Mouse (Mus musculus): Measurements from ENCODE around the gene Sntb2. TPM values are rescaled to one million over a fixed set of nuclear protein-coding genes. Genes with fewer than 3 reads are reported as not detected.
A peak's percentile ranks its signal among the peaks of the same experiment; 100 is the strongest.
"Not testable (repeated sequence)": the region's sequence is repeated elsewhere in the genome, so short reads cannot be mapped to it uniquely, and the experiment has no call there.

The Sntb2 gene
- polyA plus RNA-seq, 1 experiment from 2014 or later, result 11.8 TPM

DNA sequence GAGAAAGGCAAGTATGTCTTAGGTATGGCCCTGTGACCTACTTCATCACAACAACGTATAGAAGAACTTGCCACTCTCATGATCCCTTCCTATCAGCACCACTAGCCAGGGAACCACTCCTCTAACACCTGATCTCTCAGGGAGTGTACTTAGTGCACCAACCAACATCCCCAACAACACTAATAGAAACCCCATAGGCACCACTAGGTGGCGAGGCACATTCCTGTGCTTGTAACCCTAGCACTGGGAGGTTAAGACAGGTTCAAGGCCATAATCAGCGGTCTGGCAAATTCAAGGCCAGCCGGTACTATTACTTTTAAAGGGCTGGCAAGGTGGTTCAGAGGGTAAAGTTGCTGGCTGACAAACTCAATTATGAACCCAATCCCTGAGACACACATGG is 8.3 kb upstream of the Sntb2 start:
- Histone ChIP-seq H3K4me3 (replicated peaks; ENCODE audit: low read length) (no peak overlapping the region), H3K36me3 (ENCODE audit: control insufficient read depth, insufficient read depth, low read length) (0 out of 2 replicates have a peak, but pooled peaks cover 7% of the 10 kb centered on the region), H3K9me3 (replicated peaks; ENCODE audit: control insufficient read depth, low read length) (no peaks in the 10 kb centered on the region), H3K27ac (ENCODE audit: low read length) (no peak overlapping the region), H3K4me2 (ENCODE audit: low read depth, low read length) (no peak overlapping the region), H3K27me3 (ENCODE audit: control insufficient read depth, insufficient read depth, low read length) (no peaks in the 10 kb centered on the region), H3K4me1 (ENCODE audit: control insufficient read depth, insufficient read depth, low read length) (peaks cover 17% of the 10 kb centered on the region), H3K9ac (ENCODE audit: low read length) (no peak overlapping the region)
- 56% methylated on average over 4 of the region's 4 CpGs for WGBS
- ATAC-seq (ENCODE audit: insufficient read depth, low FRiP score), result peak; percentile 11; the same call in 1 of the 2 replicates

DNA sequence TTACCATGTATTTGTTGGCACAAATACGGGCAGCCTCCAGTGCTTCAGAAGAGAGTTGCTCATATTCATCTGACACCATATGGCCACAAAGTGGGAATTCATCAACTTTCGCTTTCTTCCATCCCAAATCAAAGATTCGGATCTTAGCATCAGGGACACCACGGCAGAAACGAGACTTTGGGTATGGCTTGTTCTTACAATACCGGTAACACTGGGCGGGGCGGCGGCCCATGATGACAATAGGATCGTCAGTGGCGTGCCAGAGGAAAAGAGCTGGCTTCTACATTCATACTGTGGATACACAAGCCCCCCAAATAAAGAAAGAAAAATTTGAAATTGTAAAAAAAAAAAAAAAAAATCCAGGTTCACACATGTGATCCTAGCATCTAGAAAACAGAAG is 7.4 kb upstream of the Sntb2 start:
- H3K9me3 ChIP-seq (replicated peaks; ENCODE audit: control insufficient read depth, low read length); H3K4me2 ChIP-seq (ENCODE audit: low read depth, low read length); H3K27me3 ChIP-seq (ENCODE audit: control insufficient read depth, insufficient read depth, low read length); H3K4me3 ChIP-seq (replicated peaks; ENCODE audit: low read length); H3K36me3 ChIP-seq (ENCODE audit: control insufficient read depth, insufficient read depth, low read length); H3K27ac ChIP-seq (ENCODE audit: low read length); H3K9ac ChIP-seq (ENCODE audit: low read length); ATAC-seq (ENCODE audit: insufficient read depth, low FRiP score): not testable (repeated sequence)
- H3K4me1 ChIP-seq (ENCODE audit: control insufficient read depth, insufficient read depth, low read length), result peaks cover 20% of the 10 kb centered on the region
- 91% methylated on average over 10 of the region's 11 CpGs for WGBS

DNA sequence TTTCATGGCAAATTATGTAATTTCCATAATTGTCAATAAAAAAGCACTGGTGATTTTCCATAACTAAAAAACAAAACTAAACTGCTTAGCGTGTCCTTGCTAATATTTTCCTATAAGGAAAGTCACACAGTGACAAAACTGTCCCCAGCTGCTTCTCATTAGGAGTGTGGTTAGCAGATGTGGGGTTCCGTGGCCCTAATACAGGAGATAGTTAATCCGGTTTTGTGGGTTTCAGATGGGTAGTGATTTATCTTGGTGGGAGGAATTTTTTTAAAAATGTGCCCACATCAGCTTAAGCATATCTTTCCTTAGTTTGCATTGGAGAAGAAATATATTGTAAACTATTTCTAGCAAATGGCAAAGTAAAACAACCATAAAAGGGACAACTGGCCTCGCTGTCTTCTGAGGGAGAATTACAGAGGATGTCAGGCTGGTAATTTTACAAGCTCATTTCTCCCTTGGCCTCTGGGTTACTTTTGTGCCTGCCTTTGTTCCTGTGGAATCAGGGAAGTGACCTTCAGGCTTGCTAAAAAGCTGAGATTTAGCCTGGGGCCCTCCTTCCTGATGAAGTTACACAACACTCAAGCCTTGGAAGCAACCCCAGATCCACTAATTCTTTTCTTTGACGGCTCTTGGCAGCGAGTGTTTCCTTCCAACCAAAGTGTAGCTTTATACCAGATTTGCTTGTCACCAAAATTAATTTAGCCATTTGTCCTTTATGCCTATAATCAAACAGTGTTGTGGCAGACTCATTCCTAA is 6.2 kb upstream of the Sntb2 start:
- WGBS, result 28% methylated on average over 6 of the region's 6 CpGs

DNA sequence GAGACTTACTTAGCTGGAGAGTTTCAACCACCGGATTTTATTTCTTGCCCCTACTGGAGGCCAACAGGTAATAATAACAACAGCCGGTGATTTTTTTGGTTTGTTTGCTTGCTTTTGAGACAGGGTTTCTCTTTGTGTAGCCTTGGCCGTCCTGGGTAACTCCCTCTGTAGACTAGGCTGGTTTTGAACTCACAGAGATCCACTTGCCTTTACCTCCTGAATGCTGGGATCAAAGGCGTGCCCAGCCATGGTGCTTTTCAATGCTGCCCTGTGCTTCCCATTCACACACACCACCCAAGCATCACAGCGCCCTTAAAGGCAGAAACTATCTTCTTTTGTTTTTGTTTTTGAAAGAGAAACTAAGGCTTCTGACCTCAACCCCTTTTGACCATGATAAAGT is 5.6 kb upstream of the Sntb2 start:
- Histone ChIP-seq H3K9ac (ENCODE audit: low read length) (no peak overlapping the region), H3K27me3 (ENCODE audit: control insufficient read depth, insufficient read depth, low read length) (no peaks in the 10 kb centered on the region), H3K4me3 (replicated peaks; ENCODE audit: low read length) (no peak overlapping the region), H3K9me3 (replicated peaks; ENCODE audit: control insufficient read depth, low read length) (no peaks in the 10 kb centered on the region), H3K4me1 (ENCODE audit: control insufficient read depth, insufficient read depth, low read length) (peaks cover 20% of the 10 kb centered on the region), H3K27ac (ENCODE audit: low read length) (peak overlapping the region; percentile 85), H3K4me2 (ENCODE audit: low read depth, low read length) (no peak overlapping the region), H3K36me3 (ENCODE audit: control insufficient read depth, insufficient read depth, low read length) (no peaks in the 10 kb centered on the region)
- WGBS, result 60% methylated on average over 5 of the region's 5 CpGs
- no peak for ATAC-seq (ENCODE audit: insufficient read depth, low FRiP score)

More for the DNA sequence above, 6.2 kb upstream of the Sntb2 start:
- Histone ChIP-seq H3K4me1 (ENCODE audit: control insufficient read depth, insufficient read depth, low read length) (peaks cover 20% of the 10 kb centered on the region), H3K9ac (ENCODE audit: low read length) (no peak overlapping the region), H3K4me3 (replicated peaks; ENCODE audit: low read length) (no peak overlapping the region), H3K36me3 (ENCODE audit: control insufficient read depth, insufficient read depth, low read length) (no peaks in the 10 kb centered on the region), H3K9me3 (replicated peaks; ENCODE audit: control insufficient read depth, low read length) (no peaks in the 10 kb centered on the region), H3K4me2 (ENCODE audit: low read depth, low read length) (no peak overlapping the region), H3K27ac (ENCODE audit: low read length) (peak overlapping the region; percentile 85), H3K27me3 (ENCODE audit: control insufficient read depth, insufficient read depth, low read length) (no peaks in the 10 kb centered on the region)
- peak; percentile 39; the same call in 1 of the 2 replicates for ATAC-seq (ENCODE audit: insufficient read depth, low FRiP score)

DNA sequence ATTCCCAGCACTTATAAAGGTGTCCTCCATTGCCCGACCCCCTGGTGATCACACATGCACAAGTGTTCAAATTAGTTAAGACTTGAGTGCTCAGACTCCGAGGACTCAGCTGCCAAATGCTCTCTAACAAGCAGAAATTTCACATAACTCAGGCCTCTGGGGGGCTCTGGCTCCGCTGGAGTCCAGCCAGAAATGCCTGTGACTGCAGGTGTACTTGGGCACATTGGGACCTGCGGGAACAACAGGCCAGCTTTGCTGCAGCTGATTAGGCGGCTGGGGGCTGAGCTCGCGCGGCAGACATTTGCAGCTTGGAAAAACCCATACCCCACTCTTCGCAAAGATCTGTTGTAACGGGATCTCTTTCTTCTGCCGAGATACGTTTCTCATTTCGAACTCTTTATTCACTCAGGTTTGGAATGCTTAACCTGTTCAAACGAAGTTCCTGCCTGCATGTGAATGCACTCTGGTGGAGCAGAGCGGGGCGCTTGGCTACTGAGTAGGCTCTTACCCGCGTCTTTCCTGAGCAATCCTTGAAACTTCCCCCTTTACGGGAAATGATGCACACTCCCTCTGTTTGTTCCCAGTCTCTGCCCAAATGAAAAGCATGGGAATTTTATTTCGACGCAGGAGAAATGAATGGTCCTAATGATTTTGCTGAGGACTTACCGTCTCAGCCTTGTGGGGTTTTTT is 3.0 kb upstream of the Sntb2 start:
- no peaks in the 10 kb centered on the region for H3K36me3 ChIP-seq (ENCODE audit: control insufficient read depth, insufficient read depth, low read length)
- no peak overlapping the region for H3K27ac ChIP-seq (ENCODE audit: low read length)
- no peak for ATAC-seq (ENCODE audit: insufficient read depth, low FRiP score)
- no peaks in the 10 kb centered on the region for H3K27me3 ChIP-seq (ENCODE audit: control insufficient read depth, insufficient read depth, low read length)
- H3K4me2 ChIP-seq (ENCODE audit: low read depth, low read length), result peak overlapping the region; percentile 38
- H3K4me1 ChIP-seq (ENCODE audit: control insufficient read depth, insufficient read depth, low read length), result peaks cover 21% of the 10 kb centered on the region
- peak overlapping the region; percentile 22 for H3K9ac ChIP-seq (ENCODE audit: low read length)
- no peaks in the 10 kb centered on the region for H3K9me3 ChIP-seq (replicated peaks; ENCODE audit: control insufficient read depth, low read length)
- WGBS, result 14% methylated on average over 22 of the region's 22 CpGs
- peak overlapping the region; percentile 19 for H3K4me3 ChIP-seq (replicated peaks; ENCODE audit: low read length)

DNA sequence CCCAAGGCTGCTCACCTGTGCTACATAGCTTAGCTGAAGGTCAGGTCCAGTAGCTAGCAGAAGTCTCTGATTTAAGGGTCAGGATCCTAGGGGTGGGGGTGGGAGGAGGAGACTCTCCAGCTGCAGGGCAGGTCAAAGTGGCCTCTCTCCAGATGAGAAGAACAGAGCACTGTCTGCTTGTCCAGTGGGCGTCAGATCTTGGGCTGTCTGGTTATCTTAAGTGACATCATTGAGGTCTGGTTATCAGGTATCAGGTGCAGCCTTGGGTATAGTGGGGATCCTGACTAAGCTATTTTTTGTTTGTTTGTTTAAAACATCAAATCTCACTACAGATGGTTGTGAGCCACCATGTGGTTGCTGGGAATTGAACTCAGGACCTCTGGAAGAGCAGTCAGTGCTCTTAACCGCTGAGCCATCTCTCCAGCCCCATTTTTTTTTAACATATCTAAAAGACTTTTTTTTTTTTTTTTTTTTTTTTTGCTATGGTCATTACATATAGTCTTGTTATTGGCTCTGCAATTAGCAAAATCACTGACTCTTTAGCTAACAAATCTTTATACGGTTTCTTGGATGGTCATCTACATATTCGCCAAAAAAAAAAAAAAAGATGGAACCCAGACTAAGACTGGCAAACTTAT is 1.9 kb upstream of the Sntb2 start:
- H3K9me3 ChIP-seq (replicated peaks; ENCODE audit: control insufficient read depth, low read length), result no peaks in the 10 kb centered on the region
- peaks cover 29% of the 10 kb centered on the region for H3K4me1 ChIP-seq (ENCODE audit: control insufficient read depth, insufficient read depth, low read length)
- WGBS, result 85% methylated on average over 4 of the region's 4 CpGs
- no peak overlapping the region for H3K9ac ChIP-seq (ENCODE audit: low read length)
- ATAC-seq (ENCODE audit: insufficient read depth, low FRiP score), result no peak
- H3K4me2 ChIP-seq (ENCODE audit: low read depth, low read length), result no peak overlapping the region
- H3K36me3 ChIP-seq (ENCODE audit: control insufficient read depth, insufficient read depth, low read length), result no peaks in the 10 kb centered on the region
- no peak overlapping the region for H3K27ac ChIP-seq (ENCODE audit: low read length)
- H3K4me3 ChIP-seq (replicated peaks; ENCODE audit: low read length), result no peak overlapping the region
- no peaks in the 10 kb centered on the region for H3K27me3 ChIP-seq (ENCODE audit: control insufficient read depth, insufficient read depth, low read length)

DNA sequence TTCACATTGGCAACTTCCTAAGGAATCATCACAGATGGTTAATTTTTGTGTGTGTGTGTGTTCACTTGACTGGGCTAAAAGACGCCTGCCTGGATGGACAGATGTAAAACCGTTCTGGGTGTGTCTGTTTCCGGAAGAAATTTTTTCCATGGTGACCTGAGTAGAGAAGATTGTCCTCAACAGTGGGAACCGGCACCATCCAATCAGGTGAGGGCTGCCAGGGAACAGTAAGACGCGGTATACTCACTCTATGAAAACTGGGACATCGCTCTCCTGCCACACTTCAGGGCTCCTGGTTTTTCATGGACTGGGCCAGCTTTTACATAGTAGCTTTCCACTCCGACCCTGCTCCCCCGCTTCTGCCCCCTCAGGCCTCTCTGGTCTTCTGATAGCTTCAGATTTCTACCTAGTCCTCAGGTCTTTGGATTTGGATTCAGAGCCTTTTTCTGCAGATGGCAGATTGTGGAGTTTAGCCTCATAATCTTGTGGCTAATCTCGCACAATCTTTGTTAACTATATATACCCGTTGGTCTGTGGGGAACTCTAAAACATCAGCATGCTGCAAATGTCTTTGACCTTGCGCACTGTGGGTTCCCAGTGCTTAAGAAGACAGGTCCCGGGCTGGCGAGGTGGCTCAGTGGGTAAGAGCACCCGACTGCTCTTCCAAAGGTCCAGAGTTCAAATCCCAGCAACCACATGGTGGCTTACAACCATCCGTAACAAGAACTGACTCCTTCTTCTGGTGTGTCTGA is 1.1 kb upstream of the Sntb2 start:
- H3K4me3 ChIP-seq (replicated peaks; ENCODE audit: low read length), result no peak overlapping the region
- H3K4me2 ChIP-seq (ENCODE audit: low read depth, low read length), result no peak overlapping the region
- H3K9me3 ChIP-seq (replicated peaks; ENCODE audit: control insufficient read depth, low read length), result no peaks in the 10 kb centered on the region
- ATAC-seq (ENCODE audit: insufficient read depth, low FRiP score), result no peak
- H3K27me3 ChIP-seq (ENCODE audit: control insufficient read depth, insufficient read depth, low read length), result no peaks in the 10 kb centered on the region
- no peaks in the 10 kb centered on the region for H3K36me3 ChIP-seq (ENCODE audit: control insufficient read depth, insufficient read depth, low read length)
- no peak overlapping the region for H3K9ac ChIP-seq (ENCODE audit: low read length)
- H3K27ac ChIP-seq (ENCODE audit: low read length), result no peak overlapping the region
- 82% methylated on average over 15 of the region's 16 CpGs for WGBS
- H3K4me1 ChIP-seq (ENCODE audit: control insufficient read depth, insufficient read depth, low read length), result peaks cover 24% of the 10 kb centered on the region

DNA sequence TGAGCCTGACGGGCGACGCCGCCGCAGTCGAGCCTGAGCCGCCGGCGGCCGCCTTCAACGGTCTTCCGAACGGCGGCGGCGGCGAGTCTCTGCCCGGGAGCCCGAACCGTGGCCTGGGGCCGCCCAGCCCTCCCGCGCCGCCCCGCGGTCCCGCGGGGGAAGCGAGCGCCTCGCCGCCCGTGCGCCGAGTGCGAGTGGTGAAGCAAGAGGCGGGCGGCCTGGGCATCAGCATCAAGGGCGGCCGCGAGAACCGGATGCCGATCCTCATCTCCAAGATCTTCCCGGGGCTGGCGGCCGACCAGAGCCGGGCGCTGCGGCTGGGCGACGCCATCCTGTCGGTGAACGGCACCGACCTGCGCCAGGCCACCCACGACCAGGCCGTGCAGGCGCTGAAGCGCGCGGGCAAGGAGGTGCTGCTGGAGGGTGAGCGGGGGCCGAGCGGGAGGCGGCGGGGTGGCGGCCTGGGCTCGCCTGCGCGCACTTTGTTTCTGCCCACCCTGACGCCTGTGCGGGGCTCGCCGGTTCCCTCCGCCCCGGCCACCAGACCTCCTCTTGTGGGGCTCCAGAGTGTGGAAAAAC is 438 bp downstream of the Sntb2 start:
- peak overlapping the region; percentile 94 for H3K27ac ChIP-seq (ENCODE audit: low read length)
- H3K9me3 ChIP-seq (replicated peaks; ENCODE audit: control insufficient read depth, low read length), result no peaks in the 10 kb centered on the region
- ATAC-seq (ENCODE audit: insufficient read depth, low FRiP score), result peak; percentile 67
- no peaks in the 10 kb centered on the region for H3K27me3 ChIP-seq (ENCODE audit: control insufficient read depth, insufficient read depth, low read length)
- H3K4me2 ChIP-seq (ENCODE audit: low read depth, low read length), result peak overlapping the region; percentile 68
- H3K4me1 ChIP-seq (ENCODE audit: control insufficient read depth, insufficient read depth, low read length), result peaks cover 16% of the 10 kb centered on the region
- peak overlapping the region; percentile 73 for H3K4me3 ChIP-seq (replicated peaks; ENCODE audit: low read length)
- no peaks in the 10 kb centered on the region for H3K36me3 ChIP-seq (ENCODE audit: control insufficient read depth, insufficient read depth, low read length)
- under 1% methylated on average over 76 of the region's 76 CpGs for WGBS
- H3K9ac ChIP-seq (ENCODE audit: low read length), result peak overlapping the region; percentile 90
